Mouse (Mus musculus) spleen, adult 12 weeks (tissue): ENCODE measurements around the gene Scnm1.
"Not testable (repeated sequence)": the region's sequence is repeated elsewhere in the genome, so short reads cannot be mapped to it uniquely, and the experiment has no call there.

Experiments
- DNase-seq: peaks from one replicate; pipeline ENCODE4 v3.0.0; 2022; ENCODE audit warnings: low spot score

Gene Scnm1

GRCm38 (mm10) chr3:95142617-95143011, 8.8 kb upstream of the Scnm1 start:
- DNase-seq, result peak; percentile 80

- DNase-seq, result peak; percentile 39
Observed at GRCm38 (mm10) chr3:95141952-95142616, 8.3 kb upstream of the Scnm1 start, which contains the start of gene Tnfaip8l2. TSS of gene Tnfaip8l2 (minus strand) at chr3:95142360.

GRCm38 (mm10) chr3:95141474-95141873, 7.7 kb upstream of the Scnm1 start:
- peak; percentile 26 for DNase-seq

GRCm38 (mm10) chr3:95140795-95141194, 7.0 kb upstream of the Scnm1 start:
- no peak for DNase-seq

GRCm38 (mm10) chr3:95140289-95140595, 6.4 kb upstream of the Scnm1 start:
- DNase-seq, result no peak

- no peak for DNase-seq
Observed at GRCm38 (mm10) chr3:95139586-95140288, 5.9 kb upstream of the Scnm1 start.

GRCm38 (mm10) chr3:95136336-95136735, 2.5 kb upstream of the Scnm1 start:
- DNase-seq, result no peak

DNA sequence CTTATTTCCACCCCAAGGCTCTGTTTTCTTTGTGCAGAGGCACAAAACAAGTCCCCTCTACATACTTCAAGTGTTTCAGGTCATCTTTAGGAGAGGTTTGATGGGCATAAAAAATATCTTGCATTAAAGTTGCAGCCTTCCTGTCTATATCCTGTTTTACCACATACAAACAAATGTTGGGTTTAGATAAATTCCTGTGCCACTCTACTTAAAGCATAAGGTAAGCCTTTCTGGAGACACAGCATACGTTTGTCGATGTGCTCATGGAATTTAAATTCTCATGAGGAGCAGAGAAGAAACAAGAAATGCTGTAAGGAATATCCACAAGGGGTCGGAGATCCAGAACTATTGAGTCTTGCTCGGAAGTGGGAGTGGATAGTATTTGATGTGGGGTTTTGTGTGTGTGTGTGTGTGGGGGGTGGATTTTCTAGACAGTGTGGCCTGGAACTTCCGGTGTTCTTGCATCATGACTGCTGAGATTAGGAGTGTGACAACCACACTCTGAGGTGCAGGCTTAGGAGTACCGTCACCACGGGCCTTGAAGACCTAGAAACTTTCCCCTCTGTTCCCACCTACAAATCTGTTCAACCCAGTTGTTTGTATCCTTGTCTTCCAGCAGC, 1.7 kb upstream of the Scnm1 start:
- DNase-seq, result no peak

GRCm38 (mm10) chr3:95135023-95135422, 1.2 kb upstream of the Scnm1 start:
- DNase-seq, result peak; percentile 30

DNA sequence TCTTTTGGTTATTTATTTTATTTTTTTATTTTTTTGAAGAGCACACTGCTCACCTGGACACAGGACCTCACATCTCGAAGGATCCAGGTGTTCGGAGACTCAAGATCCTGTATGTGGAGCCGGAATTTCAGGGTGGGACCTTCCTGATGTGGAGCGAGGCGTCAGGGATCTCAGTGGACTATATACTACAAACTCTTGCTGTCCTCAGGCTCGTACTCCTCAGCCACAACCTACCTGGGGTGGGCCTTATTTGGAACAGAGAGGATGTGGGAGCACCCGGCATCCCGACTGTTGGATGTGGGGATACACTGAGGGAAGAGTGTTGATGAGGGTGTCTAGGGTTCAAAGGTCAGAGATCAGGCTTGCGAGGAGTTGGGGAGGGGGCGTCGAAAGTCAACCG, 322 bp upstream of the Scnm1 start:
- not testable (repeated sequence) for DNase-seq

- no peak for DNase-seq
Observed at GRCm38 (mm10) chr3:95133176-95133575, 635 bp downstream of the Scnm1 start.

DNA sequence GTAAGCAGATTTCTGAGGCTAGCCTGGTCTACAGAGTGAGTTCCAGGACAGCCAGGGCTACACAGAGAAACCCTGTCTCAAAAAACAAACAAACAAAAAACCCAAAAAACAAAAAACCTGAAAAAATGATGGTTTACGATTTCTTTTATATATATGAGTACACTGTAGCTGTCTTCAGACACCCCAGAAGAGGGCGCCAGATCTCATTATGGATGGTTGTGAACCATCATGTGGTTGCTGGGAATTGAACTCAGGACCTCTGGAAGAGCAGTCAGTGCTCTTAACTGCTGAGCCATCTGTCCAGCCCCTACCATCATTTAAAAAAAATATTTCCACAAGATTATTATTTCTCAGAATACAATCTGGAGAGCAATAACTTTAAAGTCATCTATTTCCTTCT, 1.4 kb downstream of the Scnm1 start:
- not testable (repeated sequence) for DNase-seq

DNA sequence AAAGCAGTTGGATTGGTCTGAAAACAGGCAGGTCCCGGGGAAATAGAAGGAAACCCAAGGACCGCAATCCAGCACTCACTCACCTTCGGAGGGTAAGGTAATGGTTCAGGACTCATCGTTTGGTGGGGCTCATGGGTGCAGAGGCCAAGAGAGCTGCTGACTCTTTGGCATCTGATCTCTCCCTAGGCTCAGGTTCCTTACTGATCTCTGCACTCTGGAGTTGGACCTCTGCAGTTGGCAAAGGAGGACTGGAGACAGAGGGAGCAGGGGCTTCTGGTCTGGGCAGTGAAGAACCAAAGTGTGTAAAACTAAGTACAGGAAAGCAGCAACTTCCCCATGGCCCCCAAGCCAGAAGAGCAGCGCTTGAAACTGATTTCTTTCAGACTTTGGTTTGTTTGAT, 3.7 kb downstream of the Scnm1 start:
- DNase-seq, result no peak

DNA sequence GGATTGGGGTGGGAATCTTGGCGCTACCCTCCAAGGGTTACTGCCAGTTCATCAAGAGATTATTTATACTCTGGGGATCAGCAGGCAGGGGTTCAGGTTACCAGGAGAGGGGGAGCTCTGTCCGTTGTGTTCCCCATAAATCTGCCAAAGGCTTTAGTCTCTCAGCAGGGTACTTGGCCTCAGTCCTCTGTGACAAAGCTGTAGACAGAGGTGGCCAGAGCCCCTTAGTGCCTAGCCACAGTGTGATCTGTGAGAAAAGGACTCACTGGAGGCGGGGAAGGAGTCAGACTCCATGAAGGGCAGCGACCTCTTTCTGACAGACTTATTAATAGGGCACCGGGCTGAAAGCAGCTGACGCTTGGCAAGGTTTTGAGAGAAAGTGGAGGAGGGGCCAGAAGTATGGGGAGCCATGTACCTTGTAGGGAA, 4.6 kb downstream of the Scnm1 start:
- no peak for DNase-seq

- DNase-seq, result no peak
Observed at GRCm38 (mm10) chr3:95124972-95125371, 8.8 kb downstream of the Scnm1 start.

DNA sequence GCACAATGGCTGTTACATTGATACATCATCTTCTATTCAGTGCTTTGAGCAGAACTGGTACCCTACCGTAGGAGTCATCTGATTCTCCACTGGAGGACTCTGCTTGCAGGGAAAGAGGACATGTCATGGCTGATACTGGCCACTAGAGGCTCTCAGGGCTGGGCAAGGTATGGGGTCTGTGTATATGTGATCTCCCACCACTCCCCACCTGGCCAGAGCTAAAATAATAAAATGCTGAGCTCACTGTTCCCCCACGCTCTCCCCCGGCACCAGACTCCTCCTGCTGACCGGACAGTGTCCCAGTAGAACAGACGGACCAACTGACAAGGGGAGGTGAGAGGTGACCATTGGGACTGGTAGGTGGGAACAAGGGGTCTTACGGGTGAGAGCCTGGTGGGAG, 9.6 kb downstream of the Scnm1 start, which contains the start of gene Tmod4:
TSS of gene Tmod4 (plus strand) at position 231 of the 400 bp plus-strand sequence.
- no peak for DNase-seq

DNA sequence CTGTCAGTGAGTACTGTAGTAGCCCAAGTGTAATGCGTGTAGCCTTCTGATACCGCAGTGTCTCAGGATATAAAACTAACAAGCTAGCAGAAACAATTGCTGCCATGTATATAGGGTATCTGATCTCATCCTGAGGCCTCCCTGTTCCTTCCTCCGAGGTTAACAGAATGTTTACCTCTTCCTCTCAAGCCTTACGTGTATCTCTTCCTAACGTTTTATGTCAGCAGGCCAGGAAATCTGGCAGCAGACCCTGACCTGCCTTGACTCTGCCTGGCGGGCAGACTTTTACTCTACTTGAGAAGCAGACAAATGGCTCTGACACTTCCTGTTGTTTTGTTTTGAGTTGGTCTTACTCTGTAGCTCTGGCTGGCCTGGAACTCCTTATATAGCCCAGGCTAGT, 12.2 kb downstream of the Scnm1 start:
- DNase-seq, result no peak

DNA sequence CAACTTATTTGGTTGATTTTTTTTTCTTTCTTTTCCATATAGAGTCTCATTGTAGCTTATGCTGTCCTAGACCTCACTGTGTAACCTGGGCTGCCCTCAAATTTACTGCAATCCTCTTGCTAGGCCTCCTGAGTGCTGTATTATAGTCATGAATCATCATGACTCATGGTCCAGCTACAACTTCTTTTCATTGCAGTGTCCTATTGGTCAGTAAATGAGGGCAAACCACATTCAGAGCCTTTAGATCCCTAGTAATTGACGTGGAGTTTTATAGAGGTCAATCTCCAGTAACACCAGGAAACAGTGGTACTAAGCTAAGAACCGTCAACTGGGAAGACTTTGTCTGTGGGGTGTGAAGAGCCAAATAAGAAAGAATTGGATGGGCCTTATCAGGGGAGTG, 16.1 kb downstream of the Scnm1 start:
- DNase-seq, result no peak

DNA sequence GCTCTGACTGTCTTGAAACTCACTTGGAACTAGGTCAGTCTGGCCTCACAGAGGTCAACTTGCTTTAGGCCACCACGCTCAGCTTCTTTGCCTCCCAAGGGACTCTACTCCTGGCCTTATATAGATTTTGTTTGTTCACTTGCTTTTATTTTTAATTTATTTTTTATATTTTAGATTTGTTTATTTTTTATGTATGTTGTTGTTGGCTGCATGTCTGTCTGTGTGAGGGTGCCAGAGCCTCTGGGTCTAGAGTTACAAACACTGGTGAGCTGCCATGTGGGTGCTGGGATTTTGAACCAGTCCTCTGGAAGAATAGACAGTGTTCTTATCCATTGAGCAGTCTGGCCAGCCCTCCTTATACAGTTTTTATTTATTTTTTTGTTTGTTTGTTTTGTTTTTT, 21.1 kb downstream of the Scnm1 start:
- DNase-seq, result no peak

- DNase-seq, result peak; percentile 73
Observed at GRCm38 (mm10) chr3:95110911-95111726, 22.7 kb downstream of the Scnm1 start, which contains the start of gene Vps72. TSS of gene Vps72 (plus strand) at chr3:95111022.

DNA sequence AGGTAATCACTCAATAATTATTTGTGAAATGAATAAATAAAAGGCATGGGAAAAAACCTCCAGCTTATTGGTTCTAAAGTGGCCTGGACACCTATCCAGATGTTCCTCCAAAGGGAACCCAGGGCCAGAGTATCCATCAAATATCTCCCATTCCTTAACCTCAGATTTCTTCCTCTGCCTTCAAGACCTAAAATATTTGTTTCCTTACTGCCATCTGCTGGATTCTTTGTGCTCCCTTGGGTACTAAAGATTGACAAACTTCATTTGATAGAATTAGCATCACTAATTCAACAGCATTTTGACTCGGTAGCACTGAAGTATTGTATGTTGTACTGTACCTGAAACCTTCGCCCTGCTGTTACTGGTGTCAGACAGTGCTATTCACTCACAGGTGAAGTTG, 25.9 kb downstream of the Scnm1 start:
- DNase-seq, result no peak

- not testable (repeated sequence) for DNase-seq
Observed at GRCm38 (mm10) chr3:95107308-95107707, 26.5 kb downstream of the Scnm1 start.
